Comparison of ENCODE assay signal across 35 mouse cellular contexts in the genomic region with DNA sequence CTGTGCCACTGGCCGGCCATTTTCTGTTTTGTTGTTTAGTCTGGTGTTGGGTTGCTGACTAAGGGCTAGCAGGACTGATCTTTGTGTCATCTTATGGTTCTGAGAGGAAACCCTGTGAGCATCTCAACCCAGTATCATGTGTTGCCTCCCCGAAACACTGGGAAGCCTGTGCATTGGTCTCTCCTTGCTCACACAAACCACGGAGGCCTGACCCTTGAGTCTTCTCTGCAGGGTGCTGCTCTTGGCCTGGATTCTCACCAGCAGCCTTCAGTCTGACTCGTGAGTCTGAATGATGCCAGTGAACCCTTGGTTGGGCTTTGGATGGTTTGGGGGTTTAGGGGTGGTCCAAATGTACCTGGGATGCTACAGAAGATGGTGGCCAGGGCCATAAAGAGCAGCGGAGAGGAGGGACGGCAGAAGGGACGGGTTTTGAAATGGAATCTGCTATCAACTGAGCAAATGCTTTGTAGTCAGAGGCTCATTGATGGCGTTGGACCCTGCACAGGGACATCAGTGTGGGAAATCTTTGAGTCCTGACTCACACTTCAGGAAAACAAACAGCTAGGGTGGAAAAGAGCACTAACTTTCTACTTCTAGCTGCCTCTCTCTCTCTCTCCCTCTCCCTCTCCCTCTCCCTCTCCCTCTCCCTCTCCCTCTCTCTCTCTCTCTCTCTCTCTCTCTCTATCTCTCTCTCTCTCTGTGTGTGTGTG. TPM values are rescaled to one million over a fixed set of nuclear protein-coding genes. Genes with fewer than 3 reads are reported as not detected.
"Had no signal": no experiment of that assay in that cellular context is flagged by ENCODE, and none has a peak within 500 bp of the region (broad histone marks: within the 10 kb centered on the region; RNA-seq: fewer than 3 reads in every experiment).

No protein-coding gene starts in this region.

- H3K4me2 ChIP-seq: embryonic facial prominence, embryonic 12.5 days; embryonic facial prominence, embryonic 13.5 days; embryonic facial prominence, embryonic 15.5 days; forebrain, embryonic 12.5 days; forebrain, embryonic 13.5 days; forebrain, embryonic 15.5 days; heart, embryonic 11.5 days had no signal

- ATAC-seq: forebrain, embryonic 13.5 days; forebrain, embryonic 15.5 days; forebrain, embryonic 16.5 days; forebrain, postnatal 0 days had no signal

- H3K9ac ChIP-seq: embryonic facial prominence, embryonic 12.5 days; embryonic facial prominence, embryonic 13.5 days; embryonic facial prominence, embryonic 15.5 days; forebrain, embryonic 12.5 days; forebrain, embryonic 13.5 days; forebrain, embryonic 15.5 days; forebrain, postnatal 0 days had no signal

- H3K36me3 ChIP-seq: embryonic facial prominence, embryonic 10.5 days; embryonic facial prominence, embryonic 12.5 days; embryonic facial prominence, embryonic 13.5 days; embryonic facial prominence, embryonic 15.5 days; forebrain, embryonic 10.5 days; forebrain, embryonic 12.5 days; forebrain, embryonic 15.5 days; heart, embryonic 10.5 days had no signal

- H3K27me3 ChIP-seq: embryonic facial prominence, embryonic 12.5 days; embryonic facial prominence, embryonic 13.5 days; embryonic facial prominence, embryonic 15.5 days; forebrain, embryonic 12.5 days; forebrain, embryonic 13.5 days; forebrain, embryonic 15.5 days had no signal

- DNase-seq: cerebellum, adult 9-10 months; cerebellum, adult 9-11 months; cerebellum, postnatal 10 days; cerebellum, postnatal 14 days; cerebellum, postnatal 25 days; cerebellum, postnatal 36 days; embryo, embryonic 11 days; forebrain, postnatal 0 days; gastrocnemius, adult 2 months; gastrocnemius, postnatal 14 days; gastrocnemius, postnatal 25 days; gastrocnemius, postnatal 36 days; heart, adult 11 months; heart, adult 18-20 months; heart, adult 2 months had no signal

- H3K4me1 ChIP-seq: embryonic facial prominence, embryonic 12.5 days; embryonic facial prominence, embryonic 15.5 days; forebrain, embryonic 12.5 days; forebrain, embryonic 13.5 days; forebrain, embryonic 15.5 days; heart, embryonic 10.5 days had no signal

- H3K9me3 ChIP-seq: embryonic facial prominence, embryonic 10.5 days; embryonic facial prominence, embryonic 12.5 days; embryonic facial prominence, embryonic 13.5 days; embryonic facial prominence, embryonic 15.5 days; forebrain, embryonic 10.5 days; forebrain, embryonic 12.5 days; forebrain, embryonic 13.5 days; forebrain, embryonic 15.5 days; heart, embryonic 10.5 days had no signal

- H3K27ac ChIP-seq: embryonic facial prominence, embryonic 10.5 days; embryonic facial prominence, embryonic 12.5 days; embryonic facial prominence, embryonic 13.5 days; forebrain, embryonic 10.5 days; forebrain, embryonic 12.5 days; forebrain, embryonic 13.5 days; forebrain, embryonic 15.5 days; gastrocnemius, adult 2 months; heart, adult 2 months; heart, embryonic 10.5 days had no signal

- H3K4me3 ChIP-seq: embryonic facial prominence, embryonic 10.5 days; embryonic facial prominence, embryonic 12.5 days; embryonic facial prominence, embryonic 13.5 days; embryonic facial prominence, embryonic 15.5 days; erythroblast, embryonic 14.5 days; forebrain, embryonic 10.5 days; forebrain, embryonic 12.5 days; forebrain, embryonic 13.5 days; forebrain, embryonic 15.5 days; gastrocnemius, adult 2 months; heart, adult 2 months; heart, embryonic 10.5 days had no signal

RNA-seq across cellular contexts. Expression of gene Lefty2, which starts 53.6 kb away (rescaled TPM):
- total RNA-seq: common myeloid progenitor, adult 5-6 weeks; gastrocnemius, adult 18-20 months; gastrocnemius, adult 2 months; gastrocnemius, adult 8-10 months; gastrocnemius, postnatal 14 days; gastrocnemius, postnatal 25 days; gastrocnemius, postnatal 36 days; gastrocnemius, postnatal 4 days; granulocyte monocyte progenitor cell, adult 5-6 weeks; heart, adult 18-20 months; heart, adult 2 months; heart, adult 8-10 months had no signal
- polyA plus RNA-seq: embryonic facial prominence, embryonic 10.5 days; embryonic facial prominence, embryonic 11.5 days; erythroblast, embryonic 14.5 days; forebrain, embryonic 10.5 days; forebrain, embryonic 11.5 days; heart, embryonic 11.5 days had no signal
